In the genomic region with DNA sequence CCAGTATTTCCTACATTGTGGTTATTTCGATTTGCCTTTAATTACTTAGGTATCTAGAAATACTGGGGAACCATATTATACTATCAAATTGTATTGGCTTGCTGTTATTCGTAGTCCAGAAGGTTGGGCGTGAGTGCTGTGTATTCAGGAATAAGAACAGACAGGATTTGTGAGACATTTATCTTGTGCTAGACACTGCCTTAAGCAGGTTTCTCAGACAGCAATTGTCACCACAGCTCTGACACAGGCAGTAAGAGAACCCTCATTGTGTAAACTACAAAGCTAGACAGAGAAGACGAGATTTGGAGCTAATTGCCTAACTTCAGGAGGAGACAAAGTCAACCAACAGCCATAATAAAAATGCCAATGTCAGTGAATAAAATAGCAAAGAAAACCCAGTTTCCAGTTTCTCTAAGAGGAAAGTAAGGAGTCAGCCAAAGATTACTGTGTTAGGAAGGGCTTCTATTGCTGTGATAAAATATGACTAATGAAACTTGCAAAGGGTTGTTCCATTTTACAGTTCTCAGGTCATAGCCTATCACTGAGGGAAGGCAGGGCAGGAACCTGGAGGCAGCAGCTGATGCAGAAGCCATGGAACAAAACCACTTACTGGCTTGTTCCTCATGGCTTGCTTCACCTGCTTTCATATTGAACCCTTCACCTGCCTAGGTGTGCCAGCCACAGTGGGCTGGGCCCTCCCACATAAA, we compare ENCODE assay signal across 21 mouse cellular contexts.
A peak's percentile ranks its signal among the peaks of the same experiment; 100 is the strongest.
DNase-seq lines count a peak whose midpoint lies in the region; ATAC-seq lines count a peak whose summit lies in the region.
"Had no signal": no experiment of that assay in that cellular context is flagged by ENCODE, and none has a peak within 500 bp of the region (broad histone marks: within the 10 kb centered on the region; RNA-seq: fewer than 3 reads in every experiment).

No protein-coding gene starts in this region.

- H3K4me1 ChIP-seq in neural tube, embryonic 13.5 days (replicated peaks) = peaks cover 14% of the 10 kb centered on the region
- peaks cover 10% of the 10 kb centered on the region for H3K4me1 ChIP-seq in neural tube, embryonic 15.5 days
- H3K4me1 ChIP-seq in forebrain, embryonic 15.5 days = peaks cover 16% of the 10 kb centered on the region
- H3K4me1 ChIP-seq in intestine, embryonic 15.5 days (replicated peaks) = no peaks in the 10 kb centered on the region
- H3K4me1 ChIP-seq in midbrain, embryonic 15.5 days = peaks cover 10% of the 10 kb centered on the region
- H3K4me1 ChIP-seq: embryonic facial prominence, embryonic 12.5 days; heart, embryonic 15.5 days; liver, embryonic 12.5 days had no signal

- H3K36me3 ChIP-seq in neural tube, embryonic 13.5 days = no peaks in the 10 kb centered on the region
- no peaks in the 10 kb centered on the region for H3K36me3 ChIP-seq in neural tube, embryonic 15.5 days
- H3K36me3 ChIP-seq in forebrain, embryonic 15.5 days = no peaks in the 10 kb centered on the region
- H3K36me3 ChIP-seq in intestine, embryonic 15.5 days = no peaks in the 10 kb centered on the region
- H3K36me3 ChIP-seq in midbrain, embryonic 15.5 days (replicated peaks) = no peaks in the 10 kb centered on the region
- H3K36me3 ChIP-seq: embryonic facial prominence, embryonic 12.5 days; heart, embryonic 15.5 days; limb, embryonic 12.5 days; liver, embryonic 12.5 days had no signal

- H3K9me3 ChIP-seq in neural tube, embryonic 13.5 days = no peaks in the 10 kb centered on the region
- no peaks in the 10 kb centered on the region for H3K9me3 ChIP-seq in neural tube, embryonic 15.5 days (replicated peaks)
- H3K9me3 ChIP-seq in forebrain, embryonic 15.5 days = no peaks in the 10 kb centered on the region
- no peaks in the 10 kb centered on the region for H3K9me3 ChIP-seq in intestine, embryonic 15.5 days
- H3K9me3 ChIP-seq in midbrain, embryonic 15.5 days = no peaks in the 10 kb centered on the region
- H3K9me3 ChIP-seq: embryonic facial prominence, embryonic 12.5 days; heart, embryonic 15.5 days; limb, embryonic 12.5 days; liver, embryonic 12.5 days had no signal

- no peak for DNase-seq in kidney, postnatal 36 days
- DNase-seq in yolk sac, embryonic 10.5 days (ENCODE audit: low spot score) = no peak
- no peak for DNase-seq in layer of hippocampus, postnatal 36 days
- DNase-seq: B cell, adult 2 months; cerebellum, adult 9-11 months; gastrocnemius, postnatal 25 days; heart, adult 2 months; kidney, adult 8-10 months; kidney, postnatal 14 days; lung, adult 2 months; thymus, postnatal 14 days had no signal

- WGBS in neural tube, embryonic 13.5 days = 40% methylated on average over 4 of the region's 4 CpGs
- WGBS in neural tube, embryonic 15.5 days = 43% methylated on average over 4 of the region's 4 CpGs
- WGBS in forebrain, embryonic 15.5 days = 27% methylated on average over 4 of the region's 4 CpGs
- WGBS in intestine, embryonic 15.5 days = 66% methylated on average over 4 of the region's 4 CpGs
- WGBS in midbrain, embryonic 15.5 days = 67% methylated on average over 4 of the region's 4 CpGs

- no peak overlapping the region for H3K4me2 ChIP-seq in neural tube, embryonic 13.5 days
- H3K4me2 ChIP-seq in neural tube, embryonic 15.5 days = no peak overlapping the region
- no peak overlapping the region for H3K4me2 ChIP-seq in forebrain, embryonic 15.5 days (replicated peaks)
- no peak overlapping the region for H3K4me2 ChIP-seq in intestine, embryonic 15.5 days (replicated peaks)
- no peak overlapping the region for H3K4me2 ChIP-seq in midbrain, embryonic 15.5 days
- H3K4me2 ChIP-seq: embryonic facial prominence, embryonic 12.5 days; heart, embryonic 15.5 days; limb, embryonic 12.5 days; liver, embryonic 12.5 days had no signal

- no peak overlapping the region for H3K4me3 ChIP-seq in neural tube, embryonic 13.5 days
- H3K4me3 ChIP-seq in neural tube, embryonic 15.5 days (replicated peaks) = no peak overlapping the region
- H3K4me3 ChIP-seq in forebrain, embryonic 15.5 days = no peak overlapping the region
- H3K4me3 ChIP-seq in intestine, embryonic 15.5 days (replicated peaks) = no peak overlapping the region
- H3K4me3 ChIP-seq in midbrain, embryonic 15.5 days = no peak overlapping the region
- H3K4me3 ChIP-seq: embryonic facial prominence, embryonic 12.5 days; erythroblast, embryonic 14.5 days; heart, adult 2 months; heart, embryonic 15.5 days; limb, embryonic 12.5 days; liver, embryonic 12.5 days had no signal

- peak overlapping the region; percentile 39; the same call in 1 of the 2 replicates for H3K27ac ChIP-seq in neural tube, embryonic 13.5 days (replicated peaks)
- no peak overlapping the region for H3K27ac ChIP-seq in neural tube, embryonic 15.5 days (replicated peaks)
- peak overlapping the region; percentile 85 for H3K27ac ChIP-seq in forebrain, embryonic 15.5 days (replicated peaks)
- H3K27ac ChIP-seq in intestine, embryonic 15.5 days = no peak overlapping the region
- peak overlapping the region; percentile 57; the same call in 1 of the 2 replicates for H3K27ac ChIP-seq in midbrain, embryonic 15.5 days
- H3K27ac ChIP-seq: embryonic facial prominence, embryonic 12.5 days; heart, adult 2 months; heart, embryonic 15.5 days; limb, embryonic 12.5 days; liver, embryonic 12.5 days had no signal

- H3K27me3 ChIP-seq in neural tube, embryonic 13.5 days = no peaks in the 10 kb centered on the region
- no peaks in the 10 kb centered on the region for H3K27me3 ChIP-seq in neural tube, embryonic 15.5 days (replicated peaks)
- H3K27me3 ChIP-seq in forebrain, embryonic 15.5 days = no peaks in the 10 kb centered on the region
- no peaks in the 10 kb centered on the region for H3K27me3 ChIP-seq in intestine, embryonic 15.5 days (replicated peaks)
- H3K27me3 ChIP-seq in midbrain, embryonic 15.5 days (replicated peaks) = no peaks in the 10 kb centered on the region
- H3K27me3 ChIP-seq: embryonic facial prominence, embryonic 12.5 days; heart, embryonic 15.5 days; limb, embryonic 12.5 days; liver, embryonic 12.5 days had no signal

- H3K9ac ChIP-seq in neural tube, embryonic 13.5 days = no peak overlapping the region
- H3K9ac ChIP-seq in neural tube, embryonic 15.5 days (replicated peaks) = no peak overlapping the region
- no peak overlapping the region for H3K9ac ChIP-seq in forebrain, embryonic 15.5 days (replicated peaks)
- H3K9ac ChIP-seq in intestine, embryonic 15.5 days = no peak overlapping the region
- H3K9ac ChIP-seq in midbrain, embryonic 15.5 days = no peak overlapping the region
- H3K9ac ChIP-seq: embryonic facial prominence, embryonic 12.5 days; heart, embryonic 15.5 days; limb, embryonic 12.5 days; liver, embryonic 12.5 days had no signal

- no peak for ATAC-seq in neural tube, embryonic 13.5 days (ENCODE audit: low read depth)
- ATAC-seq in neural tube, embryonic 15.5 days (ENCODE audit: low FRiP score) = no peak
- ATAC-seq in forebrain, embryonic 15.5 days (replicated peaks) = peak; percentile 62
- ATAC-seq in intestine, embryonic 15.5 days = peak; percentile 68
- ATAC-seq in midbrain, embryonic 15.5 days (replicated peaks) = no peak
- ATAC-seq: liver, embryonic 12.5 days had no signal

Comparison
In these comparisons a context has a peak if more than half of its experiments do, and no peak if none do; other contexts are left out.
1. H3K27ac ChIP-seq: peak in neural tube, embryonic 13.5 days (single experiment), forebrain, embryonic 15.5 days (single experiment) and midbrain, embryonic 15.5 days (single experiment); none in neural tube, embryonic 15.5 days (single experiment) and intestine, embryonic 15.5 days (single experiment).
2. ATAC-seq: peak in forebrain, embryonic 15.5 days (single experiment) and intestine, embryonic 15.5 days (single experiment); none in neural tube, embryonic 13.5 days (single experiment), neural tube, embryonic 15.5 days (single experiment) and midbrain, embryonic 15.5 days (single experiment).